Mouse (Mus musculus): ENCODE data around the gene Olfr803. TPM values are rescaled to one million over a fixed set of nuclear protein-coding genes. Genes with fewer than 3 reads are reported as not detected.

Olfr803 gene
- not detected in 2 replicates for polyA plus RNA-seq (2012; rRNA removed; ENCODE audit: low replicate concordance)

DNA sequence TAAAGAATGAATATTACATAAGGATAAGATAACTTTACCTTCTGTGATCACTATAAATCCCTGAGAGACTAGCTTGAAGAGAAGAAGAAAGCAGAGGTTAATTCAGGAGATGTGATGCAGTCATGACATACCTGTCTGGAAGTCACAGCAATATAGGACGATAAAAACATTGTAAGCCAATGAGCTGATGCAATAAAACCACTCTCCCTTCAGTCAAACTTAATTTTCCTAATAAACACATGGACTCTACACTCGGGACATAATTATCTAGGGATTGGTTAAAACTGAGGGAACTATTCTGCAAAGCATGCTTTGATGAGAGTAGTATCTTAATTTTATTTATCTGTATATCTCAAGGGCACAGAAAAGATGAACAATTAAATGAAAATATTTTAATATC lies at the start of gene Olfr803:
Olfr803 (minus strand) TSS at position 101 of the 400 bp plus-strand sequence.

DNA sequence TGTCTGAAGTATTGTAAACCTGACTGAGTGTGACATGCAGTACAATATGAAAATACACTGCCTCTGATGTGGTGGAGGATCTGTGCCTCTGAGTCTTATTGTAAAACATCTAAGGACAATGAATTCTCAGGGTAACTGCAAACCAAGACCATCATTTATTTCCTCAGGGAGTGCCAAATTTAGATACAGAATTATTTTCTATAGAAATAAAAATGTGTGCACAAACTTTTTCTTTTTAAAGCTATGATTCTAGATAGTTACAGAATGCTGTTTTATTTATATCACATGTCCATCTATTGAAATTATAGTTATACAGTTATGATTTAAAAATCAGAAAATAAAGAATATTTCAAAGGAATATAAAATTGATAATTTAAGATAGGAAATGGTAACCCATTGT lies 47.7 kb upstream of the Olfr803 start, which contains the start of gene Olfr806:
Olfr806 (minus strand) TSS at position 101 of the 400 bp plus-strand sequence.

DNA sequence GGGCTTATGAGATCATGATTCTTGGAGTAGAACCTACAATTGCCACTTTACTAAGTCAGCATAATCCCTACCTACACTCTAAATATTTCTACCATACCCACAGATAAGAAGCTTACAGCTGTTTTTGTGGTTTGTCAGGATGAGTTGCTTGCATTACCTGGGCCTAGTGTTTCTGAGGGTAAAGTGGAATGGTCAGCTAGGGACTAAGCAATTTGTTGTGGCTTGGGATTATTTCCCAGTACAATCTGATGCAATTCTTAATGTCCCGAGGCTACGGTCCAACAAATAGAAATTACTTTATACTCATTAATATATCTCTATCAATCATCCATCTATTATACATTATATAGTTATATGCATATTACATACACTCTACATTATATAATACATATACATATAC lies 35.2 kb upstream of the Olfr803 start, which contains the start of gene Olfr805:
Olfr805 (minus strand) TSS at position 101 of the 400 bp plus-strand sequence.

DNA sequence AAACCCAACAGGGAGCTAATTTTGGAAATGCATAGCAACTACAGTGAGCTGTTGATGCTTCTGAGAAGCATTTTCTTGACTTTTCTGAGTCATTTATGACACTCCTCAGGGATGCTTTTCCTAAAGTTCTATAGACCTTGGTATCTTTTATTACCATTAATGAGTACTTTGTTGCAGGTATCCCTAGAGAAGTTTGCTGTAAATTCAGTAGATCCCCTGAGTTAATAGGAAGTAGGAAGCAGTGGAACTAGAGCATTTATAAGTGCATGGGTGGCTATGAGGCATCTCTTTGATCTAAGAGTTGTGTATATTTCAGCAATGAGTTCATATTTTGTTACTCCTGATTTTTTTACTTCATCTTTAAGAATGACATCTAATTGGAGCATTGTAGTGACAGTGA lies 8.8 kb upstream of the Olfr803 start, which contains the start of gene Olfr804:
Olfr804 (plus strand) TSS at position 301 of the 400 bp plus-strand sequence.

DNA sequence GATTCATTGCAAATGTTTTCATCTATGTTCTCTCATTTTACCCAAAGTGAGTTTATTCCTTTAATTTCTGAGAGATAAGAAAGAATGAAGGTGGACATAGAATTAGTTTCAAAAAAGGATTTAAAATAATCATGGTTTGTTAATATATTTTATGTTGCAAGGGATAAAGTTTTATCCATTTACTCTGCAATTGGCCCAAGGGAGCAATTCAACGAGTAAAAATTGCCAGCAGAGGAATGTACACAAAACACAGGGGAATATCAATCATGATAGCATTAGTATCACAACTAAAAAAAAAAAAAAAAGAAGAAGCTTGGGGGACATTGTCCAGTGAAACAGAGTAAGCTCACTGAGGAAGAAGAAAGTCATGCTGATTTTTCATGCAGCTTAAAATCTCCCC lies 6.0 kb downstream of the Olfr803 start, which contains the start of gene Olfr802:
Olfr802 (minus strand) TSS at position 101 of the 400 bp plus-strand sequence.

DNA sequence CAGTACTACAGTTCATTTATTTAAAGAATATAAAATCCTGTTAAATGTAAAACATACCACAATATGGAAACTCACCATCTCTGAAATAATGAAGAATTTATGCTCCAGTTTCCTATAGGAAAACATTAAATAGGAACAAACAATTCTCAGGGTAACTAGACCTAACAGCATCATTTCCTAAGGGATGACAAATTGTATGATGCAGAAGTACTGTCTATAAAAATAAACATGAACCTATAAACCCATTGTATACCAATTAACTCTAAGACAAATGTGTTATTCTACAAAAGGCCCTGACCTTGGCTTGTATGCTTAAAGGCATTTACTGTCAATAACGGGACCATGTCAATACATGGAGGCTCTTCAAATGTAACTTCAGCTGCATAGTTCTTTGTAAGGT lies 20.3 kb downstream of the Olfr803 start, which contains the start of gene Olfr801:
Olfr801 (minus strand) TSS at position 101 of the 400 bp plus-strand sequence.

DNA sequence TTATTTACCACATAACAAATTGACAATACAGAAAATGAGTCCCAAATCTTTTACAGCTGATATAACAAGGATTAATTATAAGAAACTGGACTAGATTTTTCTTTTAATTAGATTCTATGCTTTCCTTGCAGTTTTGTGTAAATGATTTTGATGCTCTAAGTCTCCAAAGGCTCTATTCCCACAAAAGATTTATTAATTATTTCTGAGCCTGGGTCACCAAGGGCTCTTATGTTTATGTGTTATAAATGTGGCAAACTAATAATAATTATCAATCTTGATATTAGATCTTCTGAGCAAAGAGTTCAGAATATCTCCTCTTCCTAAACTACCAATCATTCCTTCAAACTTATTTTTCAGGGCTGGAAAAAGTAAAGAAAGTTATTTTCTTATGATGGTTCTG lies 36.7 kb downstream of the Olfr803 start, which contains the start of gene Olfr800:
Olfr800 (plus strand) TSS at position 301 of the 400 bp plus-strand sequence.

Other genes with a start within 250 kb of the Olfr803 start
- gene Olfr787, start 232.4 kb downstream of the Olfr803 start, polyA plus RNA-seq (2012; rRNA removed; ENCODE audit: low replicate concordance) = not detected in 2 replicates
- not detected in 2 replicates for gene Olfr788, start 223.3 kb downstream of the Olfr803 start, polyA plus RNA-seq (2012; rRNA removed; ENCODE audit: low replicate concordance)
- gene Olfr789, start 209.5 kb downstream of the Olfr803 start, polyA plus RNA-seq (2012; rRNA removed; ENCODE audit: low replicate concordance) = not detected in 2 replicates
- gene Olfr790, start 195.8 kb downstream of the Olfr803 start, polyA plus RNA-seq (2012; rRNA removed; ENCODE audit: low replicate concordance) = not detected in 2 replicates
- not detected in 2 replicates for gene Olfr791, start 172.5 kb downstream of the Olfr803 start, polyA plus RNA-seq (2012; rRNA removed; ENCODE audit: low replicate concordance)
- not detected in 2 replicates for gene Olfr792, start 155.1 kb downstream of the Olfr803 start, polyA plus RNA-seq (2012; rRNA removed; ENCODE audit: low replicate concordance)
- not detected in 2 replicates for gene Olfr794, start 126.6 kb downstream of the Olfr803 start, polyA plus RNA-seq (2012; rRNA removed; ENCODE audit: low replicate concordance)
- gene Olfr796, start 81.7 kb downstream of the Olfr803 start, polyA plus RNA-seq (2012; rRNA removed; ENCODE audit: low replicate concordance) = not detected in 2 replicates
- gene Olfr798, start 66.4 kb downstream of the Olfr803 start, polyA plus RNA-seq (2012; rRNA removed; ENCODE audit: low replicate concordance) = not detected in 2 replicates
- not detected in 2 replicates for gene Olfr799, start 56.8 kb downstream of the Olfr803 start, polyA plus RNA-seq (2012; rRNA removed; ENCODE audit: low replicate concordance)
- gene Olfr800, start 36.6 kb downstream of the Olfr803 start, polyA plus RNA-seq (2012; rRNA removed; ENCODE audit: low replicate concordance) = not detected in 2 replicates
- gene Olfr801, start 20.4 kb downstream of the Olfr803 start, polyA plus RNA-seq (2012; rRNA removed; ENCODE audit: low replicate concordance) = not detected in 2 replicates
- gene Olfr802, start 6.1 kb downstream of the Olfr803 start, polyA plus RNA-seq (2012; rRNA removed; ENCODE audit: low replicate concordance) = not detected in 2 replicates
- not detected in 2 replicates for gene Olfr804, start 8.9 kb upstream of the Olfr803 start, polyA plus RNA-seq (2012; rRNA removed; ENCODE audit: low replicate concordance)
- gene Olfr805, start 35.1 kb upstream of the Olfr803 start, polyA plus RNA-seq (2012; rRNA removed; ENCODE audit: low replicate concordance) = not detected in 2 replicates
- gene Olfr806, start 47.6 kb upstream of the Olfr803 start, polyA plus RNA-seq (2012; rRNA removed; ENCODE audit: low replicate concordance) = not detected in 2 replicates
- gene Olfr807, start 63.5 kb upstream of the Olfr803 start, polyA plus RNA-seq (2012; rRNA removed; ENCODE audit: low replicate concordance) = not detected in 2 replicates
- not detected in 2 replicates for gene Olfr808, start 71.2 kb upstream of the Olfr803 start, polyA plus RNA-seq (2012; rRNA removed; ENCODE audit: low replicate concordance)
- gene Olfr809, start 80.4 kb upstream of the Olfr803 start, polyA plus RNA-seq (2012; rRNA removed; ENCODE audit: low replicate concordance) = not detected in 2 replicates
- not detected in 2 replicates for gene Olfr810, start 100.6 kb upstream of the Olfr803 start, polyA plus RNA-seq (2012; rRNA removed; ENCODE audit: low replicate concordance)
- not detected in 2 replicates for gene Olfr811, start 110.1 kb upstream of the Olfr803 start, polyA plus RNA-seq (2012; rRNA removed; ENCODE audit: low replicate concordance)
- not detected in 2 replicates for gene Olfr812, start 151.8 kb upstream of the Olfr803 start, polyA plus RNA-seq (2012; rRNA removed; ENCODE audit: low replicate concordance)
- gene Olfr813, start 161.1 kb upstream of the Olfr803 start, polyA plus RNA-seq (2012; rRNA removed; ENCODE audit: low replicate concordance) = not detected in 2 replicates
- gene Olfr814, start 185.6 kb upstream of the Olfr803 start, polyA plus RNA-seq (2012; rRNA removed; ENCODE audit: low replicate concordance) = not detected in 2 replicates
- gene Olfr815, start 211.6 kb upstream of the Olfr803 start, polyA plus RNA-seq (2012; rRNA removed; ENCODE audit: low replicate concordance) = not detected in 2 replicates
- gene Olfr816, start 221.3 kb upstream of the Olfr803 start, polyA plus RNA-seq (2012; rRNA removed; ENCODE audit: low replicate concordance) = not detected in 2 replicates